Mouse (Mus musculus) embryonic facial prominence, embryonic 13.5 days (tissue): ENCODE results near the gene Rrp7a. TPM values are rescaled to one million over a fixed set of nuclear protein-coding genes. Genes with fewer than 3 reads are reported as not detected.

ENCODE experiments used
- ATAC-seq: fragments of 200-750 bp; cut with Nextera tagmentation; 2 replicates; pipeline ENCODE4 v1.8.0; 2017; ENCODE audit warnings: low read depth; ENCODE audit not compliant: insufficient number of reproducible peaks, insufficient read depth, low FRiP score, low TSS enrichment
- H3K27ac ChIP-seq: fragments of 300-500 bp; sonication (generic); 2 replicates; pipeline ENCODE4 v1.5.1; 2015; ENCODE audit warnings: moderate library complexity, mild to moderate bottlenecking, inconsistent platforms
- H3K27me3 ChIP-seq: fragments of 300-500 bp; sonication (generic); 2 replicates; pipeline ENCODE4 v1.6.1; 2015; ENCODE audit warnings: mild to moderate bottlenecking, inconsistent platforms
- H3K36me3 ChIP-seq: fragments of 300-500 bp; sonication (generic); 2 replicates; pipeline ENCODE4 v1.6.1; 2015; ENCODE audit warnings: mild to moderate bottlenecking, inconsistent platforms
- H3K4me1 ChIP-seq: fragments of 300-500 bp; sonication (generic); 2 replicates; pipeline ENCODE4 v1.6.1; 2015; ENCODE audit warnings: inconsistent platforms
- H3K4me2 ChIP-seq: fragments of 300-500 bp; sonication (generic); 2 replicates; pipeline ENCODE4 v1.6.1; 2015; ENCODE audit warnings: moderate library complexity, mild to moderate bottlenecking, inconsistent platforms
- H3K4me3 ChIP-seq: fragments of 300-500 bp; sonication (generic); 2 replicates; pipeline ENCODE4 v1.5.1; 2015; ENCODE audit warnings: mild to moderate bottlenecking, inconsistent platforms
- H3K9ac ChIP-seq: fragments of 300-500 bp; sonication (generic); 2 replicates; pipeline ENCODE4 v1.6.1; 2015; ENCODE audit warnings: mild to moderate bottlenecking, inconsistent platforms
- H3K9me3 ChIP-seq: fragments of 300-500 bp; sonication (generic); 2 replicates; pipeline ENCODE4 v1.6.1; 2016; ENCODE audit warnings: inconsistent platforms
- WGBS: fragments of 180-500 bp; shearing (Covaris S2); methylation state at CpG from one replicate; pipeline ENCODE4 v1.1.7; 2015; ENCODE audit warnings: mixed read lengths; 5-methylcytosine and 5-hydroxymethylcytosine counted together
- polyA plus RNA-seq: library from polyadenylated mRNA; unstranded; fragments of >200 nt; fragmentation: Nextera tagmentation; extraction: Ambion mirVana; gene quantifications from 2 replicates; pipeline ENCODE4 v1.2.1, GENCODE M21; 2015

Rrp7a gene
- polyA plus RNA-seq, 1 experiment from 2014 or later, result 67.7 TPM

DNA sequence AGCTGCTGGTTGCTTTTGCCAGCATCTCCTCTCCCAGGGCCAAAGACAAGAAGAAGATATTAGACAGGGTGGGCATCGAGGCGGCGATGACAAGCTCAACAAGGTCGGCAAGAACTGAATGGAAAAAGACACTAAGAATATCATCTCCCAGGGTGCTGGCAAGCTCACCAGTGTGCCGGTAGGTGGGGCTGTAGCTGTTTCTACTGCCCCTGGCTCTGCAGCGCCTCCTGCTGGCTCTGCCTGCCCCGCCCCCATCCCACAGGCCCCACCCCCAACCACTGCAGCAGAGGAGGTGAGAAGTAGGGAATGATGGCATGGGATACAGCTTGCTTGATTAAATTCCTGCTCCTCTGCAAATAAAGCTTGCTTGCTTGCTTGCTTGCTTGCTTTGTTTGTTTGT is 36.7 kb downstream of the Rrp7a start:
- H3K27me3 ChIP-seq, result peaks cover 35% of the 10 kb centered on the region

DNA sequence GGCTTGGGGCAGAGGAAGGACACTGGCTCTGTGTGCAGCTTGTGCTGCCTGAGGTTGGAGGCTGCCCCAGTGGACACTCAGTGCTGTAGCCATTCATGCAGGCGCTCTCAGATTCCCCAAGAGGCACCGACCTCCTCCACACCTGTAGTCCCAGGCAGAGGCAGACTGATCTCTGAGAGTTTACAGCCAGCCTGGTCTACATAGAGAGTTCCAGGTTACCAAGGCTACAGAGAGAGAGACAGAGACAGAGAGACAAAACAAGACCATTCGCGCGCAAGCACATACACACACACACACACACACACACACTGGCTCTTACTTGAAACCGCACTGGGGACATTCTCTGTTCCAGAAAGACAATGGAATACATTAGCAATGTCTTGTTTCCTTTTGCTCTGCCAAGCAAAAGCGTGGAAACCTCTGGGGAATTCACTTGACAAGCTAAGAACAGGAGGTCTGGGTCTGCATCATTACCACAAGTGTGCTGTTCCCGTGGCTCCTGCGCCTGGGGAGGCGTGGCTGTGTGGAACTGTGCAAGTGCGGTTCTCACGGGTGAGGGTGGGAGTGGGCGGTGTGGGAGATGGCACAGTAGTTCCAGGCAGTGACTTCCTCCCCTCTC is 38.5 kb downstream of the Rrp7a start:
- H3K9me3 ChIP-seq, result no peaks in the 10 kb centered on the region
- H3K9ac ChIP-seq, result no peak overlapping the region
- no peak overlapping the region for H3K4me2 ChIP-seq
- no peak overlapping the region for H3K4me3 ChIP-seq
- H3K27ac ChIP-seq, result no peak overlapping the region
- no peak for ATAC-seq
- H3K36me3 ChIP-seq, result no peaks in the 10 kb centered on the region
- H3K27me3 ChIP-seq, result peaks cover 24% of the 10 kb centered on the region
- peaks cover 18% of the 10 kb centered on the region for H3K4me1 ChIP-seq
- 45% methylated on average over 13 of the region's 13 CpGs for WGBS

More for the DNA sequence above, 36.7 kb downstream of the Rrp7a start:
- Histone ChIP-seq H3K4me3 (no peak overlapping the region), H3K9me3 (no peaks in the 10 kb centered on the region), H3K9ac (no peak overlapping the region), H3K4me2 (no peak overlapping the region), H3K27ac (no peak overlapping the region), H3K4me1 (peaks cover 29% of the 10 kb centered on the region), H3K36me3 (no peaks in the 10 kb centered on the region)
- ATAC-seq, result no peak
- WGBS, result 40% methylated on average over 7 of the region's 7 CpGs

DNA sequence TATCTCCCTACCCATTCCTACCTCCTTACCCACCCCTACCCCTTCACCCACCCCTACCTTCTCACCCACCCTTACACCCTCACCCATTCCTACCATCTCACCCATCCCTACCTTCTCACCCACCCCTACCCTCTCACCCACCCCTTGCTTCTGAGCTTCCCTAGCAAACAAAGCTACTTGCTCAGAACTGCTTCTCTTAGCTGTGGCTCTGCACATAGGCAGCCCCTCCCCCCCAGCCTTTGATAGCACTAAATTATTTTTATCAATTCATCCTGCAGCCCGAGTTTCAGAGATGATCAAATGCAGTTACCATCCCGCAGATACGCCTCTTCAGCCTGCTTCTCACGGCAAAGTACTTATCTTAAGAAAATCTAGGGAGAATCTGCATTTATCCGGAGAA is 39.1 kb downstream of the Rrp7a start:
- Histone ChIP-seq H3K4me2 (no peak overlapping the region), H3K9ac (no peak overlapping the region), H3K9me3 (no peaks in the 10 kb centered on the region), H3K27ac (no peak overlapping the region), H3K27me3 (peaks cover 18% of the 10 kb centered on the region), H3K4me1 (peaks cover 12% of the 10 kb centered on the region; the same call in 1 of the 2 replicates), H3K4me3 (no peak overlapping the region), H3K36me3 (no peaks in the 10 kb centered on the region)
- WGBS, result 49% methylated on average over 5 of the region's 5 CpGs
- ATAC-seq, result no peak

DNA sequence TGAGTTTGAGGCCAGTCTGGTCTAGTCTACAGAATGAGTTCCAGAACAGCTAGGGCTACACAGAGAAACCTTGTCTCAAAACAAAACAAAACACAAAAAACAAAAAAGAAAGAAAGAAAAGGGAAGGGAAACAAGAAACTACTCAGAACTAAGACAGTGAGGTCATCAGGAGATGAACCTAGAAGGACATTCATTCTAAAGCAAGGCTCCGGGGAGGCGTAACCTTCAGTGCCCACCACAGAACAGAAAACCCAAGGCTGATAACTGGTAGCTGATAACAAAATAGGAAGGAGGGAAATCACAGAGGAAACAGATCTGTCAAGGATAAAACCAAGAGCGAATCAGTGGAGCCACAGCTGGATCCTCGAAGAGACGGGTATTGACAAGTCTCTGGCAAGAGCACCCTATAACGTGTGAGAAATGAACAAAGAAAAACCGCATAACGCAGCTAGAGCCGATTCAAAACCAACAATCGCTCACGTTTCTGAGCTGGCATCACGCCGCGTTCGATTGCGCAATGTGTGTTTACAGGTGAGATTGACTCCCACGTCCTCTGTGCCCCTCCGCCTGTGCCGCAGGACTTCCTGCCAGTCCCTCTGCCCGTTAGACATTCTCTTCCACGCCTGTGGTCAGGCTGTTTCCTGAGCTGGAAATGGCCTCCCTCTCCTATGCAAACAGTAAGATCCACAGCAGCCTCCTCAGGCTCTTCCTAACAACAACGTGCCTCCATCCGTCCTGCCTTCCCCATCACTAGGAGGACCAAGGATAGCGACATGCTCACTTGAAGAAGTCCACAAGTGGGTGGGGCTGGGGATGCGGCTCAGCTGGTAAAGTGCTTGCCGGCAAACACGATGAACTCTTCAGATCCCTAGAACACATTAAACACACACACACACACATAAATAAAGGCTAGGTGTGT is 46.7 kb downstream of the Rrp7a start:
- H3K27ac ChIP-seq, result no peak overlapping the region
- no peaks in the 10 kb centered on the region for H3K9me3 ChIP-seq
- no peak overlapping the region for H3K4me2 ChIP-seq
- H3K4me1 ChIP-seq, result peaks cover 2% of the 10 kb centered on the region; the same call in 1 of the 2 replicates
- H3K36me3 ChIP-seq, result no peaks in the 10 kb centered on the region
- WGBS, result 64% methylated on average over 27 of the region's 27 CpGs
- no peak for ATAC-seq
- no peaks in the 10 kb centered on the region for H3K27me3 ChIP-seq
- H3K4me3 ChIP-seq, result no peak overlapping the region
- no peak overlapping the region for H3K9ac ChIP-seq

DNA sequence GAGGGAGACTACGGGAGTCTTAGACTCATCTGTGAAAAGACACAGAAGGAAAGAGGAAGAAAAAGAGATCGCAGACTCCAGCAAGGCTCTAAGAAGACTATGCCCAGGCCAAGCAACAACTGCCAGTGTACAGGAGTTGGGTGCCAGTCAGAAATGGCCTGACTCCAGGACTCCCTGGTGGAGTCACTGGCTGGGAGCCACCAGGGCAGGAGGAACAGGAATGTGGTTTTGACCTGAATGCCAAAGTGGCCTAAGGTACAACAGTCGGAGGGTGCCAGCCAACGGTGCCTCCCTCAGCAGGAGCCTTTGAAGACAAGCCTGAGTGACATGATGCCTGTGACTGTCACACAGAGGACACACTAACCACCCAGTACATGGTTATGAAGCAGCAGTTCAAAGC is 48.4 kb downstream of the Rrp7a start:
- ATAC-seq, result no peak
- H3K9me3 ChIP-seq, result no peaks in the 10 kb centered on the region
- H3K4me2 ChIP-seq, result no peak overlapping the region
- H3K27me3 ChIP-seq, result no peaks in the 10 kb centered on the region
- no peak overlapping the region for H3K9ac ChIP-seq
- H3K4me3 ChIP-seq, result no peak overlapping the region
- H3K36me3 ChIP-seq, result no peaks in the 10 kb centered on the region
- H3K27ac ChIP-seq, result no peak overlapping the region
- WGBS, result 86% methylated on average over 4 of the region's 4 CpGs
- peaks cover 5% of the 10 kb centered on the region; the same call in 1 of the 2 replicates for H3K4me1 ChIP-seq

DNA sequence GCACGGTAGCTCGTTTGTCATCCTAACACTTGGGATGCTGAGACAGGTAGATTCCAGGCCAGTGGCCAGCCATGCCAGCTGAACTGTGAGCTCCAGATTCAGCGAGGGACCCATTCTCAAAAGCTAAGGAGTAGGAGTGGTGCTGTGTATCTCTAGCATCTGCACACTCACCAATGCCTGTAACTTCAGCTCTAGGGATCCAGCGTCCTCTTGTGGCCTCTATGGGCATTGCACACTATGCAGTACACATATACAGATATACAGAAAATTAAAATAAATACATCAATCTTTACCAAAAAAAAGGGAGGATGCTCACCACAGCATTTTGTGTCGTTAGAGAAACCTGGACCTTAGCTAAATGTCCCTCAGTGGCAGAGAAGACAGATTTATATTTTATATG is 50.8 kb downstream of the Rrp7a start:
- Histone ChIP-seq H3K9ac (no peak overlapping the region), H3K4me2 (no peak overlapping the region), H3K9me3 (no peaks in the 10 kb centered on the region), H3K4me1 (peaks cover 5% of the 10 kb centered on the region; the same call in 1 of the 2 replicates), H3K4me3 (no peak overlapping the region), H3K36me3 (no peaks in the 10 kb centered on the region), H3K27ac (no peak overlapping the region), H3K27me3 (no peaks in the 10 kb centered on the region)
- no peak for ATAC-seq
- WGBS, result 89% methylated on average over 5 of the region's 5 CpGs

DNA sequence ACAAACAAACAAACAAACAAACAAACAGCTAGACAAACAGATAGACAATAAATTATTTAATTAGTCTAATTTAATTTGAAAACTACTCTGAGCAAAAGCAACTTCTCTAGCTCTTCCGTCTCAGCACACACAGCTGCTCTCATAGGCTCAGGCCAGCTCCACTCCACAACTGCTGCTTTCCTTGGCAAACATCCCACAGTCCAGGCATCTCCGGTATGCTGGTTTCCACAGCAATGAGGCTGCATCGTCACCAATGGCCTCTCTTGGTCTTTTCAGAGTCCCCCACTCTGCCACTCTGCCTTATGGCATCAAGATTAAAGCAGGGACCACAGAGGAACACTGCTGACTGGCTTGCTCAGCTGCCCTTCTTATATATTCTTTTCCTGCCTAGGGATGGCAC is 51.7 kb downstream of the Rrp7a start:
- no peak overlapping the region for H3K9ac ChIP-seq
- H3K9me3 ChIP-seq, result no peaks in the 10 kb centered on the region
- ATAC-seq, result no peak
- no peak overlapping the region for H3K4me3 ChIP-seq
- H3K27me3 ChIP-seq, result no peaks in the 10 kb centered on the region
- no peaks in the 10 kb centered on the region for H3K36me3 ChIP-seq
- WGBS, result 42% methylated on average over 3 of the region's 3 CpGs
- peaks cover 5% of the 10 kb centered on the region; the same call in 1 of the 2 replicates for H3K4me1 ChIP-seq
- H3K4me2 ChIP-seq, result no peak overlapping the region
- no peak overlapping the region; the same call in 1 of the 2 replicates for H3K27ac ChIP-seq

DNA sequence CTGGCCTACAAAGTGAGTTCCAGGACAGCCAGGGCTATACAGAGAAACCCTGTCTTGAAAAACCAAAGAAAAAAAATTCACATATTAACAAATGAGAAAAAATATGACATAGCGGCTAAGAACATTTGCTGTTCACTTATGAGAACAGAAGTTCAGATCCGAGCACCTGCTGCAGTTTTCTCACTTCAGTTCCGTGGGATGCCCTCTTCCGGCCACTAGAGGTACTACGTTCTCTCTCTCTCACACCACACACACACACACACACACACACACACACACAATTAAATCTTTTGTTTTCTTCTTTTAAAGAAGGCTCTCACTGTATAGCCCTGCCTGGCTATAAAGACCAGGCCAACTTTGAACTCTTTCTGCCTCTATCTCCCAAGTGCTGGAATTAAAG is 54.3 kb downstream of the Rrp7a start:
- Histone ChIP-seq H3K27ac (no peak overlapping the region), H3K27me3 (no peaks in the 10 kb centered on the region), H3K9ac (no peak overlapping the region), H3K4me2 (no peak overlapping the region), H3K9me3 (no peaks in the 10 kb centered on the region), H3K4me1 (peaks cover 10% of the 10 kb centered on the region), H3K4me3 (no peak overlapping the region), H3K36me3 (no peaks in the 10 kb centered on the region)
- 88% methylated on average over 5 of the region's 5 CpGs for WGBS
- ATAC-seq, result no peak

DNA sequence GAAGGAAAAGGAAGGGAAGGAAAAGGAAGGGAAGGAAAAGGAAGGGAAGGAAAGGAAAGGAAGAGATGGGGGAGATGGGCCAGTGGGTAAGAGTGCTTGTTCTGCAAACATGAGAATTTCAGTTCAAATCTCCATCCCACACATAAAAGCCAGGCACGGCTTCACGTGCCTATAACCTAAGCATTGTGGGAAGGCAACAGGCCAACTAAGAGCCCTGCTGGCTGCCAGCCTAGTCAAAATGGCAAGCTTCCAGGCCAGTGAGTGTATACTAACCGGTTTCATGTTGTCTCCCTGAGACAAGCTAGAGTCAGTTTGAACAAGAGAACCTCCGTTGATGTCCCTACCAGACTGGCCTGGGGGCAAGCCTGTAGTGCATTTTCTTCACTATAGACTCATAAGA is 57.1 kb downstream of the Rrp7a start:
- no peak overlapping the region; the same call in 1 of the 2 replicates for H3K27ac ChIP-seq
- H3K4me1 ChIP-seq, result peaks cover 13% of the 10 kb centered on the region; the same call in 1 of the 2 replicates
- WGBS, result 51% methylated on average over 4 of the region's 4 CpGs
- no peaks in the 10 kb centered on the region for H3K36me3 ChIP-seq
- no peak for ATAC-seq
- no peak overlapping the region for H3K4me2 ChIP-seq
- H3K9me3 ChIP-seq, result no peaks in the 10 kb centered on the region
- H3K27me3 ChIP-seq, result no peaks in the 10 kb centered on the region
- H3K4me3 ChIP-seq, result no peak overlapping the region
- H3K9ac ChIP-seq, result no peak overlapping the region

Other genes starting within 250 kb of the Rrp7a start
- 15.2 and 15.8 TPM in 2 replicates for gene Tcf20, start 134.9 kb downstream of the Rrp7a start, polyA plus RNA-seq
- 3.6 and 3.7 TPM in 2 replicates for gene Nfam1, start 89.5 kb downstream of the Rrp7a start, polyA plus RNA-seq
- gene Serhl, start 33.3 kb downstream of the Rrp7a start, polyA plus RNA-seq, result 60.9 and 68.9 TPM in 2 replicates
- gene Poldip3, start 26.6 kb upstream of the Rrp7a start, polyA plus RNA-seq, result 155 TPM in 2 replicates
- gene Cyb5r3, start 49.8 kb upstream of the Rrp7a start, polyA plus RNA-seq, result 116 and 118 TPM in 2 replicates
- gene A4galt, start 129.0 kb upstream of the Rrp7a start, polyA plus RNA-seq, result 0.53 and 2.2 TPM in 2 replicates
- gene Arfgap3, start 227.4 kb upstream of the Rrp7a start, polyA plus RNA-seq, result 45.3 and 49.9 TPM in 2 replicates